Mouse (Mus musculus): ENCODE data around the gene Zscan21. TPM values are rescaled to one million over a fixed set of nuclear protein-coding genes. Genes with fewer than 3 reads are reported as not detected.

The Zscan21 gene
- polyA plus RNA-seq, 1 experiment from 2014 or later, result 85.4 TPM

GRCm38 (mm10) chr5:138084996-138085395, 31.7 kb upstream of the Zscan21 start, which contains the start of gene Zkscan1:
Gene Zkscan1 (plus strand): TSS chr5:138085084.
- no peaks in the 10 kb centered on the region for H3K9me3 ChIP-seq (replicated peaks; ENCODE audit: control insufficient read depth, low read length, poor library complexity, severe bottlenecking)
- no peaks in the 10 kb centered on the region for H3K27me3 ChIP-seq (ENCODE audit: control insufficient read depth, insufficient read depth, low read depth, low read length)
- WGBS, result under 1% methylated on average over 27 of the region's 27 CpGs
- peaks cover 29% of the 10 kb centered on the region for H3K4me1 ChIP-seq (ENCODE audit: control insufficient read depth, insufficient read depth, low read length)
- H3K4me3 ChIP-seq (ENCODE audit: low read depth, low read length), result peak within 1 kb of the TSS; percentile 79
- H3K9ac ChIP-seq (ENCODE audit: low read depth, low read length), result peak within 1 kb of the TSS; percentile 95
- H3K36me3 ChIP-seq (ENCODE audit: control insufficient read depth, insufficient read depth, low read length), result no peaks in the 10 kb centered on the region; the same call in 1 of the 2 replicates
- peak within 1 kb of the TSS; percentile 89 for H3K4me2 ChIP-seq (ENCODE audit: low read length)
- ATAC-seq, result peak; percentile 96
- H3K27ac ChIP-seq (ENCODE audit: low read length), result peak within 1 kb of the TSS; percentile 83

- WGBS, result 0% methylated on average over 18 of the region's 18 CpGs
- ATAC-seq, result 0 out of 2 replicates have a peak, but pooled peaks have one; percentile 22
Measured at GRCm38 (mm10) chr5:138085421-138085911, 31.2 kb upstream of the Zscan21 start.

GRCm38 (mm10) chr5:138086842-138087241, 29.9 kb upstream of the Zscan21 start:
- H3K4me1 ChIP-seq (ENCODE audit: control insufficient read depth, insufficient read depth, low read length), result peaks cover 29% of the 10 kb centered on the region
- H3K27me3 ChIP-seq (ENCODE audit: control insufficient read depth, insufficient read depth, low read depth, low read length), result no peaks in the 10 kb centered on the region
- H3K9me3 ChIP-seq (replicated peaks; ENCODE audit: control insufficient read depth, low read length, poor library complexity, severe bottlenecking), result no peaks in the 10 kb centered on the region
- peak overlapping the region; percentile 89 for H3K4me2 ChIP-seq (ENCODE audit: low read length)
- H3K36me3 ChIP-seq (ENCODE audit: control insufficient read depth, insufficient read depth, low read length), result no peaks in the 10 kb centered on the region; the same call in 1 of the 2 replicates
- 76% methylated on average over 3 of the region's 3 CpGs for WGBS
- ATAC-seq, result no peak
- H3K9ac ChIP-seq (ENCODE audit: low read depth, low read length), result no peak overlapping the region
- H3K27ac ChIP-seq (ENCODE audit: low read length), result no peak overlapping the region
- H3K4me3 ChIP-seq (ENCODE audit: low read depth, low read length), result peak overlapping the region; percentile 16; the same call in 1 of the 2 replicates

More at GRCm38 (mm10) chr5:138085421-138085911, 31.2 kb upstream of the Zscan21 start:
- Histone ChIP-seq H3K9ac (ENCODE audit: low read depth, low read length) (peak overlapping the region; percentile 95), H3K4me1 (ENCODE audit: control insufficient read depth, insufficient read depth, low read length) (peaks cover 29% of the 10 kb centered on the region), H3K4me2 (ENCODE audit: low read length) (peak overlapping the region; percentile 89), H3K27ac (ENCODE audit: low read length) (peak overlapping the region; percentile 83), H3K27me3 (ENCODE audit: control insufficient read depth, insufficient read depth, low read depth, low read length) (no peaks in the 10 kb centered on the region), H3K4me3 (ENCODE audit: low read depth, low read length) (peak overlapping the region; percentile 79), H3K9me3 (replicated peaks; ENCODE audit: control insufficient read depth, low read length, poor library complexity, severe bottlenecking) (no peaks in the 10 kb centered on the region), H3K36me3 (ENCODE audit: control insufficient read depth, insufficient read depth, low read length) (no peaks in the 10 kb centered on the region; the same call in 1 of the 2 replicates)

GRCm38 (mm10) chr5:138088366-138088765, 28.3 kb upstream of the Zscan21 start:
- H3K9ac ChIP-seq (ENCODE audit: low read depth, low read length), result no peak overlapping the region

DNA sequence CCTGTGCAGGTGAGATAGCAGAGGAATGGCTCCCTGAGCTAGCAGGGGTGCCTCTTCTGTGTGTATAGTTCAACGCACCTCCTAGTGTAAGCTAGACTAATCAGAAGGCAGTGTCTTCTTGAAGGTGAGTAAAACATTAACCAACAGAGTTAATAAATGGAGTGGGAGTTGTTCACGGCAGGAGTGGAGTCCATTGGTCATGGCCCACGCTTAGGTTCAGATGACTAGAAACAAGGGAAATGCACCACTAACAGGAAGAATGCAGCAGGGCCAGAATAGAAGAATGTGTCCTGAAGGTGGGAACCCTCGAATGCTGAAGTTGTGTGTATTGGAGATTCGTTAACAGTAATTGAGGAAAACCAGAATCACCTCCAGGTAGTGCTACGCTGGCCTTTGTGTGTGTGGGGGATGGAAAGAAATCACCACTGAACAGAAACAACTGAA, 27.6 kb upstream of the Zscan21 start:
- Histone ChIP-seq H3K36me3 (ENCODE audit: control insufficient read depth, insufficient read depth, low read length) (peaks cover 4% of the 10 kb centered on the region), H3K9me3 (replicated peaks; ENCODE audit: control insufficient read depth, low read length, poor library complexity, severe bottlenecking) (no peaks in the 10 kb centered on the region), H3K27ac (ENCODE audit: low read length) (no peak overlapping the region), H3K4me2 (ENCODE audit: low read length) (no peak overlapping the region), H3K4me3 (ENCODE audit: low read depth, low read length) (no peak overlapping the region), H3K27me3 (ENCODE audit: control insufficient read depth, insufficient read depth, low read depth, low read length) (no peaks in the 10 kb centered on the region), H3K4me1 (ENCODE audit: control insufficient read depth, insufficient read depth, low read length) (peaks cover 29% of the 10 kb centered on the region), H3K9ac (ENCODE audit: low read depth, low read length) (no peak overlapping the region)
- no peak for ATAC-seq
- WGBS, result 90% methylated on average over 6 of the region's 6 CpGs

More at GRCm38 (mm10) chr5:138088366-138088765, 28.3 kb upstream of the Zscan21 start:
- Histone ChIP-seq H3K4me3 (ENCODE audit: low read depth, low read length) (no peak overlapping the region), H3K36me3 (ENCODE audit: control insufficient read depth, insufficient read depth, low read length) (peaks cover 2% of the 10 kb centered on the region), H3K4me1 (ENCODE audit: control insufficient read depth, insufficient read depth, low read length) (peaks cover 29% of the 10 kb centered on the region), H3K27ac (ENCODE audit: low read length) (no peak overlapping the region), H3K9me3 (replicated peaks; ENCODE audit: control insufficient read depth, low read length, poor library complexity, severe bottlenecking) (no peaks in the 10 kb centered on the region), H3K27me3 (ENCODE audit: control insufficient read depth, insufficient read depth, low read depth, low read length) (no peaks in the 10 kb centered on the region), H3K4me2 (ENCODE audit: low read length) (no peak overlapping the region)
- no peak for ATAC-seq
- 85% methylated on average over 3 of the region's 3 CpGs for WGBS

GRCm38 (mm10) chr5:138090271-138090670, 26.4 kb upstream of the Zscan21 start:
- peaks cover 25% of the 10 kb centered on the region for H3K4me1 ChIP-seq (ENCODE audit: control insufficient read depth, insufficient read depth, low read length)
- no peaks in the 10 kb centered on the region for H3K27me3 ChIP-seq (ENCODE audit: control insufficient read depth, insufficient read depth, low read depth, low read length)
- H3K36me3 ChIP-seq (ENCODE audit: control insufficient read depth, insufficient read depth, low read length), result peaks cover 13% of the 10 kb centered on the region
- H3K9ac ChIP-seq (ENCODE audit: low read depth, low read length), result no peak overlapping the region
- WGBS, result 83% methylated on average over 3 of the region's 3 CpGs
- H3K9me3 ChIP-seq (replicated peaks; ENCODE audit: control insufficient read depth, low read length, poor library complexity, severe bottlenecking), result no peaks in the 10 kb centered on the region
- H3K27ac ChIP-seq (ENCODE audit: low read length), result no peak overlapping the region
- no peak overlapping the region for H3K4me3 ChIP-seq (ENCODE audit: low read depth, low read length)
- ATAC-seq, result no peak
- H3K4me2 ChIP-seq (ENCODE audit: low read length), result no peak overlapping the region

GRCm38 (mm10) chr5:138090737-138091136, 26.0 kb upstream of the Zscan21 start:
- no peak overlapping the region for H3K27ac ChIP-seq (ENCODE audit: low read length)
- no peak overlapping the region for H3K4me2 ChIP-seq (ENCODE audit: low read length)
- H3K9ac ChIP-seq (ENCODE audit: low read depth, low read length), result no peak overlapping the region
- no peak overlapping the region for H3K4me3 ChIP-seq (ENCODE audit: low read depth, low read length)
- H3K4me1 ChIP-seq (ENCODE audit: control insufficient read depth, insufficient read depth, low read length), result peaks cover 25% of the 10 kb centered on the region
- 90% methylated on average over 5 of the region's 5 CpGs for WGBS
- ATAC-seq, result no peak
- no peaks in the 10 kb centered on the region for H3K9me3 ChIP-seq (replicated peaks; ENCODE audit: control insufficient read depth, low read length, poor library complexity, severe bottlenecking)
- peaks cover 15% of the 10 kb centered on the region for H3K36me3 ChIP-seq (ENCODE audit: control insufficient read depth, insufficient read depth, low read length)
- H3K27me3 ChIP-seq (ENCODE audit: control insufficient read depth, insufficient read depth, low read depth, low read length), result no peaks in the 10 kb centered on the region

- ATAC-seq, result no peak
- H3K27me3 ChIP-seq (ENCODE audit: control insufficient read depth, insufficient read depth, low read depth, low read length), result no peaks in the 10 kb centered on the region
- 96% methylated on average over 4 of the region's 4 CpGs for WGBS
- H3K9me3 ChIP-seq (replicated peaks; ENCODE audit: control insufficient read depth, low read length, poor library complexity, severe bottlenecking), result no peaks in the 10 kb centered on the region
- H3K4me1 ChIP-seq (ENCODE audit: control insufficient read depth, insufficient read depth, low read length), result peaks cover 7% of the 10 kb centered on the region; the same call in 1 of the 2 replicates
- no peak overlapping the region for H3K27ac ChIP-seq (ENCODE audit: low read length)
- no peak overlapping the region for H3K4me2 ChIP-seq (ENCODE audit: low read length)
- H3K9ac ChIP-seq (ENCODE audit: low read depth, low read length), result no peak overlapping the region
- H3K4me3 ChIP-seq (ENCODE audit: low read depth, low read length), result no peak overlapping the region
- peaks cover 31% of the 10 kb centered on the region for H3K36me3 ChIP-seq (ENCODE audit: control insufficient read depth, insufficient read depth, low read length)
Measured at GRCm38 (mm10) chr5:138092771-138093170, 23.9 kb upstream of the Zscan21 start.

- no peak for ATAC-seq
- Histone ChIP-seq H3K4me2 (ENCODE audit: low read length) (no peak overlapping the region), H3K27ac (ENCODE audit: low read length) (no peak overlapping the region), H3K4me3 (ENCODE audit: low read depth, low read length) (no peak overlapping the region), H3K36me3 (ENCODE audit: control insufficient read depth, insufficient read depth, low read length) (peaks cover 44% of the 10 kb centered on the region), H3K4me1 (ENCODE audit: control insufficient read depth, insufficient read depth, low read length) (no peaks in the 10 kb centered on the region), H3K27me3 (ENCODE audit: control insufficient read depth, insufficient read depth, low read depth, low read length) (no peaks in the 10 kb centered on the region), H3K9me3 (replicated peaks; ENCODE audit: control insufficient read depth, low read length, poor library complexity, severe bottlenecking) (no peaks in the 10 kb centered on the region), H3K9ac (ENCODE audit: low read depth, low read length) (no peak overlapping the region)
- 94% methylated on average over 6 of the region's 6 CpGs for WGBS
Measured at GRCm38 (mm10) chr5:138094474-138094873, 22.2 kb upstream of the Zscan21 start.
